Mouse (Mus musculus) hindbrain, embryonic 15.5 days (tissue): Measurements from ENCODE around the gene Gm49387. TPM values are rescaled to one million over a fixed set of nuclear protein-coding genes. Genes with fewer than 3 reads are reported as not detected.

Experiments used
- ATAC-seq: fragments of 200-750 bp; cut with Nextera tagmentation; 2 replicates; pipeline ENCODE4 v1.8.0; 2017; ENCODE audit warnings: low read depth, moderate number of reproducible peaks, moderate TSS enrichment; ENCODE audit not compliant: low FRiP score
- H3K27ac ChIP-seq: fragments of 300-500 bp; sonication (generic); replicated peaks from 2 replicates; pipeline ENCODE4 v1.5.1; 2015; ENCODE audit warnings: mild to moderate bottlenecking, inconsistent platforms
- H3K27me3 ChIP-seq: fragments of 300-500 bp; sonication (generic); 2 replicates; pipeline ENCODE4 v1.6.1; 2015; ENCODE audit warnings: control low read depth, inconsistent platforms
- H3K36me3 ChIP-seq: fragments of 300-500 bp; sonication (generic); 2 replicates; pipeline ENCODE4 v1.6.1; 2015; ENCODE audit warnings: control low read depth, inconsistent platforms
- H3K4me1 ChIP-seq: fragments of 300-500 bp; sonication (generic); replicated peaks from 2 replicates; pipeline ENCODE4 v1.6.1; 2015; ENCODE audit warnings: control low read depth, inconsistent platforms
- H3K4me2 ChIP-seq: fragments of 300-500 bp; sonication (generic); 2 replicates; pipeline ENCODE4 v1.6.1; 2015; ENCODE audit warnings: moderate library complexity, mild to moderate bottlenecking, inconsistent platforms
- H3K4me3 ChIP-seq: fragments of 300-500 bp; sonication (generic); 2 replicates; pipeline ENCODE4 v1.5.1; 2015; ENCODE audit warnings: mild to moderate bottlenecking, inconsistent platforms
- H3K9ac ChIP-seq: fragments of 300-500 bp; sonication (generic); 2 replicates; pipeline ENCODE4 v1.6.1; 2015; ENCODE audit warnings: inconsistent platforms
- H3K9me3 ChIP-seq: fragments of 300-500 bp; sonication (generic); 2 replicates; pipeline ENCODE4 v1.6.1; 2016; ENCODE audit warnings: control low read depth, inconsistent platforms
- WGBS: fragments of 180-500 bp; shearing (Covaris S2); methylation state at CpG from one replicate; pipeline ENCODE4 v1.1.7; 2015; 5-methylcytosine and 5-hydroxymethylcytosine counted together
- polyA plus RNA-seq: library from polyadenylated mRNA; unstranded; fragments of >200 nt; fragmentation: Nextera tagmentation; extraction: Ambion mirVana; gene quantifications from 2 replicates; pipeline ENCODE4 v1.2.1, GENCODE M21; 2015

Gm49387 gene
- polyA plus RNA-seq = 0.90 TPM in 1 of 2 replicates, not detected in the other

- Histone ChIP-seq H3K9me3 (no peaks in the 10 kb centered on the region), H3K27ac (peak within 1 kb of the TSS; percentile 89), H3K36me3 (no peaks in the 10 kb centered on the region), H3K4me1 (peaks cover 18% of the 10 kb centered on the region), H3K4me2 (peak within 1 kb of the TSS; percentile 98), H3K4me3 (peak within 1 kb of the TSS; percentile 66), H3K27me3 (no peaks in the 10 kb centered on the region), H3K9ac (peak within 1 kb of the TSS; percentile 63)
- WGBS = 3% methylated on average over 26 of the region's 26 CpGs
- ATAC-seq = peak; percentile 71; the same call in 1 of the 2 replicates
These were observed at the start of gene Gm49387 for GRCm38 (mm10) chr14:31640346-31640889. Gene Gm49387 (minus strand): TSS chr14:31640878.

GRCm38 (mm10) chr14:31686231-31686630 lies 45.6 kb upstream of the Gm49387 start:
- no peak overlapping the region for H3K4me3 ChIP-seq
- no peak overlapping the region for H3K4me2 ChIP-seq
- no peaks in the 10 kb centered on the region for H3K27me3 ChIP-seq
- H3K9me3 ChIP-seq = no peaks in the 10 kb centered on the region
- WGBS = 100% methylated on average over 1 of the region's 1 CpGs
- H3K9ac ChIP-seq = no peak overlapping the region
- no peaks in the 10 kb centered on the region for H3K36me3 ChIP-seq
- ATAC-seq = no peak
- no peaks in the 10 kb centered on the region for H3K4me1 ChIP-seq
- H3K27ac ChIP-seq = no peak overlapping the region

GRCm38 (mm10) chr14:31685680-31686079 lies 45.0 kb upstream of the Gm49387 start:
- Histone ChIP-seq H3K27ac (no peak overlapping the region), H3K4me2 (no peak overlapping the region), H3K36me3 (no peaks in the 10 kb centered on the region), H3K4me1 (no peaks in the 10 kb centered on the region), H3K4me3 (no peak overlapping the region), H3K27me3 (no peaks in the 10 kb centered on the region), H3K9me3 (no peaks in the 10 kb centered on the region), H3K9ac (no peak overlapping the region)
- no peak for ATAC-seq
- 89% methylated on average over 10 of the region's 10 CpGs for WGBS

DNA sequence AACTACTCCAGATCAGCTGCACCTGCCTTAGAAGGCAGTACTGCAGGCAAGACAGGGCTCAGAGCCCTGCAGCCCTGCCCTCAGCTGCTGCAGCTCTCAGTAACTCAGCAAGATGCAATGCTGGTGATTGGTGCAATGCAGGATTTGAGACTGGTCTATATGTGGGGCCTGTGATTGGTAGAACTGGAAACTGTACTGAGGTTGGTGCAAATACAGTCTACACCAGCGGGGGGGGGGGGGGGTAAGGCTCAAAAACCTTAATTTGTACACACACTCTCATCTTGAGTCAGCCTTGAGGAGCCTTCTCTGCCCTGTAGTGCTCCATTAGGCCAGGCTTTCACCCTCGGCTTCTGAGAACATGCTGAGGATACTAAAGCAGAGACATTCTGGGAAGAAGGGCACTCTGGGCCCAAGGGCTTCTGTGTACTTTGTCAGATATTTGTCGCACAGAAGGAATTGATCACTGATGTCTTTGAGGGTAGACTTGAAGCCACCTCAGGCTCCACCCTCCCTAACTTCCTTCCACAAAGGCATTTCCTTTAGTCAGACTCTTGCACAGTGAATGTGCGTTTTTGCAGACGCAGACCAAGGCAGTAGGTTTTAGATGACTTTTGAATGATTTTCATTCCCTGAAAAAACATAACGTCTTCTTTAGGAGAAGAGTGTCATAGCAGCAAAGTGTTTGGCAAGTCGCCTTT lies 43.8 kb upstream of the Gm49387 start:
- H3K36me3 ChIP-seq = no peaks in the 10 kb centered on the region
- no peaks in the 10 kb centered on the region for H3K27me3 ChIP-seq
- H3K27ac ChIP-seq = no peak overlapping the region
- no peak for ATAC-seq
- no peaks in the 10 kb centered on the region for H3K9me3 ChIP-seq
- no peak overlapping the region for H3K4me2 ChIP-seq
- WGBS = 79% methylated on average over 7 of the region's 7 CpGs
- no peak overlapping the region for H3K9ac ChIP-seq
- no peaks in the 10 kb centered on the region for H3K4me1 ChIP-seq
- no peak overlapping the region for H3K4me3 ChIP-seq

DNA sequence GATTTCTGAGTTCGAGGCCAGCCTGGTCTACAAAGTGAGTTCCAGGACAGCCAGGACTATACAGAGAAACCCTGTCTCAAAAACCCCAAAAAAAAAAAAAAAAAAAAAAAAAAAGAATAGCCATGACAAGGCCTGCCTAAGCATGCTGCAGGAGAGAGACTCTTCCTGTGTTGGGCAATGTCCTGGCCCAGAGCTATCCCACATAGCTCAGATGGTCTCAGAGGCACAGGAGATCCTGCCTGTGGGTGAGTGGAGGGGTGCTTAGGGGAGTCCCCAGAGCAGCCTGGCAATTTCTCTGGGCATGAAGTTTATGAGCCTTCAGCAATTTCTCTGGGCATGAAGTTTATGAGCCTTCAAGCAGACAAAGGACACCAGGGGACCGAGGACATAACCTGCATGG lies 42.9 kb upstream of the Gm49387 start:
- 75% methylated on average over 2 of the region's 2 CpGs for WGBS
- Histone ChIP-seq H3K9ac (no peak overlapping the region), H3K27ac (no peak overlapping the region), H3K4me3 (no peak overlapping the region), H3K4me1 (no peaks in the 10 kb centered on the region), H3K27me3 (no peaks in the 10 kb centered on the region), H3K4me2 (no peak overlapping the region), H3K36me3 (no peaks in the 10 kb centered on the region), H3K9me3 (no peaks in the 10 kb centered on the region)
- ATAC-seq = no peak

DNA sequence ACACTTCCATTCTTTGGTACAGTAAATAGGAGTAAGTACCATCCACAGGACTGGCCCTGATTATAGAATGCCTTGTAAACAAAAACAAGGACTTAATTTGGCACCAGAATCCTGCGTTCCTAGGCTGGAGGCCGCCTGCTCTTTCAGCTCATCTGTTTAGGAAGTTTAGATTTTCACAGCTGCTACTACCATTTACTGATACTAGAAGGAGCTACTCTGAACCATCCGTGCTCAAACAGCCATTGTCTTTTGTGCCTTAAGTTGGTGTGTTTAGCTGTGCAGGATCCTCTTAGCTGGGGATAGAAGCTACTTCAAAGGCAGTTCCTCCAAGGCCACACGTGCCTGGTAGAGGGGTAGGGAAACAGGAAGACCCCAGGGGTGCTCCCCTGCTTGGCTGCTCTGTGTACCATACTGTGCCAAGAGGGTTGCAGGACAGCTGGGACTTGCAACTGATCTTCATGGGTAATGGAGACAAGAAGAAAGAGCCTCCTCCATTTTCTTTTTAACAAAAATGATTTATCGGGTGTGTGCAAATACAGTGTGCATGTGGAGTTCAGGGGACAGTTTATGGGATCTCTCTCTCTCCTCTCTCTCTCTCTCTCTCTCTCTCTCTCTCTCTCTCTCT lies 41.4 kb upstream of the Gm49387 start:
- Histone ChIP-seq H3K36me3 (no peaks in the 10 kb centered on the region), H3K4me2 (no peak overlapping the region), H3K9me3 (no peaks in the 10 kb centered on the region), H3K27ac (no peak overlapping the region; the same call in 1 of the 2 replicates), H3K4me1 (no peaks in the 10 kb centered on the region), H3K9ac (no peak overlapping the region), H3K4me3 (no peak overlapping the region), H3K27me3 (no peaks in the 10 kb centered on the region)
- WGBS = 46% methylated on average over 5 of the region's 5 CpGs
- no peak for ATAC-seq

- Histone ChIP-seq H3K27ac (no peak overlapping the region), H3K9me3 (no peaks in the 10 kb centered on the region), H3K36me3 (no peaks in the 10 kb centered on the region), H3K4me3 (no peak overlapping the region), H3K9ac (no peak overlapping the region), H3K27me3 (no peaks in the 10 kb centered on the region), H3K4me2 (no peak overlapping the region), H3K4me1 (no peaks in the 10 kb centered on the region)
- no peak for ATAC-seq
- whole genome bisulfite sequencing = 81% methylated on average over 9 of the region's 9 CpGs
These were observed 40.6 kb upstream of the Gm49387 start for GRCm38 (mm10) chr14:31681291-31681690.

GRCm38 (mm10) chr14:31680656-31681055 lies 40.0 kb upstream of the Gm49387 start:
- Histone ChIP-seq H3K9ac (no peak overlapping the region), H3K4me2 (no peak overlapping the region), H3K36me3 (no peaks in the 10 kb centered on the region), H3K27me3 (no peaks in the 10 kb centered on the region), H3K4me3 (no peak overlapping the region), H3K27ac (no peak overlapping the region), H3K4me1 (no peaks in the 10 kb centered on the region), H3K9me3 (no peaks in the 10 kb centered on the region)
- ATAC-seq = no peak
- WGBS = 97% methylated on average over 3 of the region's 3 CpGs

DNA sequence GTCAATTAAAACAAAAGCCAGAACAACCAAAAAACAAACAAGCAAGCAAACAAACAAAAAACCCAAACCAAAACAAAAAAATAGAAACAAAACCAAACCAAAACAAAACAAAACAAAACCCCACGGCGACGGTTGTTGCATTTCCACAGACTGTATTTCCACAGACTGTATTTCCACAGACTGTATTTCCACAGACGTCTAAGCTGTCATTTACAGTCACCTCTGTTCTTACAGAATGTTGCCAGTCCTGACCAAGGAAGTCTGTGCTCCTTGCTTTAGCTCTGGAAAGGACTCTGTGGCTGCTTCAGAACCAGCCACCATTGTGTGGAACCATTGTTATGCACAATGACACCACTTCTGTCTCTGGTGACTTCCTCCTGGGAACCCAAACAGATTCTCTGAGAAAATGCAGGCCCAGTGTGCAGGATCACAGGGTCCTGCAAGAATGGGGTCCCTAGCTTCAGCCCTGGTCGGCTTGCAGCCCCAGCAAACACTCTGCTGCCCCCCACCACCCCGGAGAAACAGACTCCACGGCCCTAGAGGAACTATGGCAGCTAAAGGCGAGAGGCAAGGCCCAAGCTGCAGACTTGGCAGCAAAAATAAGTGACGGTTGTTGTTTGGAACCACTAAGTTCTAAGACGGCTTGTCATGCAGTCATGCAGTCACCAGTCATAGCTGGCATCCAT lies 31.1 kb upstream of the Gm49387 start:
- H3K9me3 ChIP-seq = no peaks in the 10 kb centered on the region
- H3K27ac ChIP-seq = no peak overlapping the region
- no peak for ATAC-seq
- no peaks in the 10 kb centered on the region for H3K27me3 ChIP-seq
- H3K4me2 ChIP-seq = no peak overlapping the region
- H3K36me3 ChIP-seq = 0 out of 2 replicates have a peak, but pooled peaks cover 4% of the 10 kb centered on the region
- no peak overlapping the region for H3K4me3 ChIP-seq
- no peak overlapping the region for H3K9ac ChIP-seq
- 45% methylated on average over 10 of the region's 10 CpGs for WGBS
- peaks cover 12% of the 10 kb centered on the region for H3K4me1 ChIP-seq

DNA sequence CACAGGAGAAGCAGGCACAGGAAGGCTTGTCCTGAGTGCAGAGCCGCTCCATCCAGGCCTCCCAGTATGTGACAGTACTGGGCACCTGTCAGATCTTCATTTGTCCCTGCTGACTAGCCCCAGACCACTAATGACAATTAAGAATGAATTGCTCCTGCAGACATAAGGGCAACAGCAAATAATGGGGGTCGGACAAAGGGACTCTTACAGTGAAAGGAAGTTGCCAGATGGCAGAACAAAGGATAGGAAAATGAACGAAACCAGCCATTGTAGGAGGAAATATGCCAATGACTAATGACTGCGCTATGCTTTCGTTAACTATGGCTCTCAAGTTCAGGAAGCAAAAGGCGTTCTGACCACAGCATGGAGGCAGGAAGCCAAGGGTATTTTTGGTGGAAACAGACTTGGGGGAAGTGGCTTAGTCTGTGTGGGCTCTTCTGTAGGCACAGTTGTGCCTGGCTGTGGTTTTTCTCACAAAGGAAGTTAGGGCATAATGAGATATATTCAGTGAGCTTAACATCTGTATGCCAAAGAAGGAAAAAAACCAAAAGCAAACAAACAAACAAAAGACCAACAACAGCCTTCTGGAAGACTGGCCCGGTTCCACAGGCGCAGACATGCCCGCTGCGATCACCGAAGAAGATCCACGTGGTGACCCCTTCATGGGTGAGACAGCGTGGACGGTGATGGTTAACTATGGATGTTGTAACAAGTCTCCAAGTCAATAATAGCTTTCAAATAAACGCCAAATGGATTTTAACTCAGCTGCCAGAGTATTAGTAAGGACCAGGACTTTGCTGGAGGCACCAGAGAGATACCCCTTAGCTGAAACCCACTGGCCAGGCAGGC lies 29.2 kb upstream of the Gm49387 start:
- no peak overlapping the region for H3K9ac ChIP-seq

GRCm38 (mm10) chr14:31669161-31669611 lies 28.5 kb upstream of the Gm49387 start:
- ATAC-seq = peak; percentile 67; the same call in 1 of the 2 replicates
- Histone ChIP-seq H3K9me3 (no peaks in the 10 kb centered on the region), H3K27me3 (no peaks in the 10 kb centered on the region), H3K36me3 (0 out of 2 replicates have a peak, but pooled peaks cover 4% of the 10 kb centered on the region), H3K9ac (no peak overlapping the region), H3K27ac (peak overlapping the region; percentile 71), H3K4me1 (peaks cover 20% of the 10 kb centered on the region), H3K4me3 (no peak overlapping the region), H3K4me2 (no peak overlapping the region)
- WGBS = 47% methylated on average over 13 of the region's 13 CpGs

More for the DNA sequence above, 29.2 kb upstream of the Gm49387 start:
- Histone ChIP-seq H3K27me3 (no peaks in the 10 kb centered on the region), H3K4me2 (no peak overlapping the region), H3K4me1 (peaks cover 16% of the 10 kb centered on the region), H3K36me3 (0 out of 2 replicates have a peak, but pooled peaks cover 4% of the 10 kb centered on the region), H3K9me3 (no peaks in the 10 kb centered on the region), H3K27ac (peak overlapping the region; percentile 71), H3K4me3 (no peak overlapping the region)
- 46% methylated on average over 15 of the region's 15 CpGs for WGBS
- no peak for ATAC-seq
